Mouse (Mus musculus) 3134 (cell line): Measurements from ENCODE around the gene Pard3b.
A peak's percentile ranks its signal among the peaks of the same experiment; 100 is the strongest.
"Not testable (repeated sequence)": the region's sequence is repeated elsewhere in the genome, so short reads cannot be mapped to it uniquely, and the experiment has no call there.

Source experiments
- DNase-seq: peaks from one replicate; pipeline ENCODE4 v3.0.0-alpha.2; 2011; ENCODE audit warnings: low spot score; ENCODE audit not compliant: insufficient read length; ENCODE audit errors: extremely low read depth

Gene Pard3b

DNA sequence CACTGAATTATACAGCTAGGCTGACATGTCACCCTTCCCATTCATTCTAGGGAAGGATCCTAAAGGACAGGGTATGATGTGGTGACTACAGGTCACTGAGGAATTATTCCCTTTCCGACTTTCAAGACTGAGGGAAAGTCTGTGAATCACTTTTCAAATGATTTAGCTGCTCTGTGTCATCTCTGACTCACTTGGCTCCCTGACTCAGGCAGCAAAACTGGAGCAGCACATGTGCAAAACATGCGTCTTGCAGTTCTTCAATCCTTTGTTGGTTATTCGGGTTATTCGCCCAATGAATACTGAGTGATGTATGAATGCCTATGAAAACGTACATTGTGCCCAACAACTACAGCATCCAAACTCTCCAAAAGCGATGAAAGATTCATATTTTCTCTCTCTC, 912.9 kb downstream of the Pard3b start:
- DNase-seq: peak; percentile 71

DNA sequence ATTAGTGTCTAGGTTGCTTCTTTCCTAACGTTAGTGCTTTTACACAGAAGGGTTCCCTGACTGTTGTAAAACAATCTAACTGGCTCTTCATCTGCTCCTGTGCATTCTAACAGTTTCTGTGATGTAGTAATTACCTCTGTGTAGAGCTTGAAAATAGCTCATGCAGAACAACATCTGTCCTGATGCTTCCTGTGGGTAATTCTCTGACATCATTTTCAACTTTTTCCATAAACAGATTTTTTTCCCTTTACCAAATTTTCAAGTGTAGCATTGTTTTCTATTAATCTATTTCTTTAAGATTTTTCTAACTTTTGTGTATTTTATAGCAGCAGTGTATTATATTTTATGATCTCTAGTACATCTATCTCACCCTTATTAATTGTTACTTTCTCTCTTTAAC, 917.2 kb downstream of the Pard3b start:
- DNase-seq: no peak

DNA sequence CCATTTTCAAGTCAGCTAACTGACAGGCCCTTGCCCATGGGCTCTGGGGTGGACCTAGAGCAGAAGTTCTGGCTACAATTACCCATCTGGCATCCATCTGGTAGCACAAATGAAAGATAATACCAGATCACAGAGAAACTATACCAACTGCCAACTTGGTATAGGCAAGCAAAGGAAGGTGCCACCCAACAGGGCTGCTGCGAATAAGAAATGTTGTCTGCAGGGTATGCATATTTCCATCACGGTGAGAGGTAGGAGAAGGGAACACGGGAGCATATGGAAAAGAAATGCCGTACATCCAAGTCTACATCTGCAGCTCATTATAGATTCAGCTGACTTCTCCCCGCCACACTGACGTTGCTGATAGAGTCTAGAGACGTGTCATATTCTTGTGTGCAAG, 924.4 kb downstream of the Pard3b start:
- no peak for DNase-seq

DNA sequence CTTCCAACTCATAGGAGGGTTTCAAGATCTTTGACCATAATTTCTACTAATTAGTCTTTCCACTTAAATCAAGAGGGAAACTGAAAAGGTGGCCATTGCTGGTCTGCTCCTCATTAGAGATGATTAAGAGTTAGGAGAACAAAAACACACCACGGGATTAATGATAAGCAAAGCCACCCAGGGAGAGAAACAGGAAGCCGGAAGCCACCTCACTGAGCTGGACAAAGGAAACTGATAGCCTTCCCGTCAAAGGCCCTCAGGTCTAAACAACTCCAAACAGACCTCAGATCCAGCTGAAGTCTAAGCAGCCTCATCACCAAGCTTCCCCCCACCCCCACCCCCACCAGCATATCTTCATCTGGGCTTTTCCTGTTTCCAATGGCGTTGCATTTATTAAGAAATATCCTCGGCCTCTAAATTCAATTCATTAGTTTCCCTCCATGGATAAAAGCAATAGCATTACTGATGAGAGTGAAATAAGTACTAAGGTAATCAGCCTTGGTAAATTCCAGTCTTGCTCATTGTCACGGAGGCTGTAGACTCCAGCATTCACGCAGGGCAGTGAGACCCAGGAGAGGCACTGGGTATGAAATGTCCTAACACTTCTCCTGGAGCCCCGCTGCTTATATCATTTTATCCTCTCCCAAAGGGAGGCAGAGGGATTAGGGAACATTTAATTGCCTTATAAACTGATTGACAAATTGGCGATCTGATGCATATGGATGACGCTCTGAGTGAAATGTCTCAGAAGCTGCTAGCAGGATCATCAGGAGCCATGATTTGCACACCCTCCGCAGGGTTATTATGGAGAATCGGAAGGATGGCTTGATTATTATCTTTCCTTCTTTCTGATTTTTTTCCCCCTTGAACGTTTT, 925.9 kb downstream of the Pard3b start:
- DNase-seq: no peak

DNA sequence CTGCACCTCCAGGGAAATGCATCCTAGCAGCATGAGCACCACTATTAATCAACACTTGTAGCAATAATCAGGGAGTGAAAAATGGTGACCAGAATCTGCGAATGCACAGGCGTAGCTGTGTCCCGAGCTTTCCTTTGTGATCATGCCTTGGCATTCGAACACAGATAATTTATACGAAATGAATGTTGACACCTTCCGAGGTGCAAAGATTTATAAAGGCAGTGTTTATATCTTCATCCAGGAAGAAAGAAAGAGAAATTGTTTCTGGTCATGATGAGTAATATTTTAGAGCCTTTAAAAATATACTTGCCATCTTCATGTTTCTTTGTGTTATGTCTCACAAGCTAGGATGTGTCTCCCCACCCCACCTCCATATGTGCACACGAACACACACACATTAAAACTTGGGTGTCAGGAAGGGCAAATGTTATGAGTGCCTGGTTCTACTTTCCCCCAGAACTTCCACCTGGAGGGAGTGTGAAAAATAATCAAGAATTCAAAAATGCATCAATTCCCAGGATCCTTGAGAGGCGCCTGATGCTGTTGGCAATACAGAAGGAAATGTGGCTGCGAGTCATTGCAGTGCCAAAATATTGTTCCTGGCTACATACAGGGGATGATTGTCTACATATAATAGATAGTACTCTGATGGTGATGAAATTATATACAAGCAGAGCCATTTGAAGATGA, 926.6 kb downstream of the Pard3b start:
- no peak for DNase-seq

DNA sequence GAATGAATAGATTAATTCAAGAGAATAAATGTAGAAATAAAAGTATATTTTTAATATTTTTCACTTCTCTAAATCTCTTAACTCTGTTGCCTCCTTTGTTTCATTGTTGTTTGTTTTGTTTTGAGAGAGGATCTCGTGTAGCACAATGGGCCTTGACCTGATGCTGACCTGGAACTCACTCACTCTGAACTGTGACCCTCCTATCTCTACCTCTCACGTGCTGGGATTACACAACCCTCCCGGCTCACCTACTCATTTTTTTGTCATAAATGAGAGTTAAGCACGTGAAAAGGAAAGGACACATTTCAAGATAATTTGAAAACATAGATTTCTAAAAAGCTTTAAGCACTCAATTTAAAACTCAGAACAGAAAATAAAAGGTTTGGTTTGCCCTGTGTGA, 928.0 kb downstream of the Pard3b start:
- DNase-seq: no peak

DNA sequence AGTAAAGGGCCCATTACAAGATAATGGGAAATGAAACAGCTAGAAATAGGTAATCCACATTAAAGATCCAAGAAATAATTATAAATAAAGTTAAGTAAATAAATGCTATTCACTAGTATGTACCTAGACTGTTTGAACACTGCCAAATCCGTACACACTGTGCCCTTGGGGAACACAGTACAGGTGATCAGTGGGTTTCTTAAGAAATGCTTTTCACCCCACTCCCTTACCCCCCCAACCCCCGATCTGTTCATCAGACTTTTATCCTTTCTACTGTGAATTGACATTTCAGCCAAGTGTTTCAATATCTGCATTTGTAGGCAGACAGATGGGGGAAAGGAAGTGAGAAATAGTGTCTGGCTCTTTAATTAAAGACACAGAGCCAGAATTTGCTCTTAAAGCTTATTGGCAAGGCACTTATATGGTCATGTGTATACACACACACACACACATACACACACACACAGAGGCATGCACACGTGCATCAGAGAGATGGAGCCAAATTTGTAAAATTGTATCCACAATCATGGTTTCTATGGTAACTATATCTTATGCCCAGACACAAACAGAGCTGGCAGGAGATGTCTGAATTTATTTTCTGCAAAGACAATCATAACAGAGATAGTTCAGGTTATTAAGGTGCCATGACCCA, 938.4 kb downstream of the Pard3b start:
- DNase-seq: no peak

DNA sequence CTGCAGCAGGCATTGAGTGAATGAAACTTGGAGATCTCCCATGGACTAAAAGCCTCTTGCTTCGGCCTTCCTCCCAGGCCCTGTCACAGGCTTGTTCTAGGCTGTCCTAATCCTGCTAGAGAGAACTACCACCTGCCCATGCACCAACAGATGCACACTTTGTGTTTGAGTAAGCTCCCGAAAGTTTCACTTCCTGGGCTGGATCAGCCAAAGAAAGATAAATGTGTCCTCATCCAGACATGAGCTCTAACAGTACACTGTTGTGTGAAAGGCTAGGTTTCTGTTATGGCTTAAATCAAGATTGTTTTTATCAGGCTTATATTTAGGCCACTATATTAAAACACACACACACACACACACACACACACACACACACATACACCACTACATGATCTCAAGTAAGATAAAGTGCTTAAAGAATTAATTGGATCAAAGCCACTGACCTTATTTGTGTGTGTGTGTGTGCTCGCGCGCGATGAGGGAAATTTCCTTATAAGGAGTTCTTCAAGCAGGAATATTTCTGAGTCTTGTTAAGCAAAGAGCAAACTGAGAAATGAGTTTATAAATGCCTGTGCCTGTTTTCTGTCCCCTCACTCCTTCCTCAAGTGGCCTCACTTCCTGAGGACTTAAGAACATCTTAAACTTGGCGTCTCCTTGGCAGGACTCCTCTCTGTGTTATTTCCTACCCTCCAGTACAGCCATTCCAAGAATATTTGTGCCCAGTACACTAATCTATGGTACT, 940.6 kb downstream of the Pard3b start:
- no peak for DNase-seq

DNA sequence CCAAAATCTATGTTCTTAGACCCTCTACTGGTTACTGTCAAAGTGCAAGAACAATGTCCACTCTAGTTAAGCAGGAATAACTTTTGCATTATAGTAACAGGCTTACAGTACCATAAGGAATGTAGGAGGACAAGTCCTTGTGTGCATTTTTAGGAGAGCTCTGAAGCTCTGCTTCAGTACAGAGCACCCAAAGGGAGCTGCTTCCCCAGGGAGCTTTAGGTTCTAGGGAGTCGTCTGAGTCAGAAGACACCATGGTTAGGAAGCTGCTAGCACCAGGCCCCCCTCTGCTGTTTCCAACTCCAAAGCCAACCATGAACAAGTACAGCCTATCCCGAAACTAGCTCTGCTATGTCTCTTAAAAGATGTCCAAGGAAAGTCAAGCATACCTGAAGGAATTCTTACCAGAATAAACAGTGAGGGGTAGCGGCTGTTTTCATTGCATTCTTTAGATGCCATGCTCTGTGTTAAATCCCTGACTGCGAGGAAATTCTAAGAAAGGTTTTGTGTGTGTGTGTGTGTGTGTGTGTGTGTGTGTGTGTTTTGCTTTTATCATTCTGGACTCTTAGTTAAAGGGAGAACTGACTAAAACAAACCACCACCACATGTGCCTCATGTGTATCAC, 941.8 kb downstream of the Pard3b start:
- no peak for DNase-seq

DNA sequence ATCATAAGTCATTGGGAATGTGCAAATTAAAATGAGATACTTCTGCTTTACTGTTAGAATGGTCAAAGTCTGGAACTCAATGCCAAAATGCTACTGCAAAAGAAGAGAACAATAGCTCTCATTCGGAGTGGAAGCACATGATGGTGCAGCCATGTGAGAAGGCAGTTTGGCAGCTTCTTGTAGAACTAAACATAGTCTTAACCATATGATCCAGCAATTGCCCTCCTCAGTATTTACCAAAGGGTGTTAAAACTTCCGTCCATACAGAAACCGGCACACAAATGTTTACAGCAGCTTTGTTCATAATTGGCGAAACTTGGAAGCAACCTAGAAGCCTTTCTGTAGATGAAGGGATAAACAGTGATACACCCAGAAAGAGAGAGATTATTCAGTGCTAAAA, 943.9 kb downstream of the Pard3b start:
- no peak for DNase-seq

DNA sequence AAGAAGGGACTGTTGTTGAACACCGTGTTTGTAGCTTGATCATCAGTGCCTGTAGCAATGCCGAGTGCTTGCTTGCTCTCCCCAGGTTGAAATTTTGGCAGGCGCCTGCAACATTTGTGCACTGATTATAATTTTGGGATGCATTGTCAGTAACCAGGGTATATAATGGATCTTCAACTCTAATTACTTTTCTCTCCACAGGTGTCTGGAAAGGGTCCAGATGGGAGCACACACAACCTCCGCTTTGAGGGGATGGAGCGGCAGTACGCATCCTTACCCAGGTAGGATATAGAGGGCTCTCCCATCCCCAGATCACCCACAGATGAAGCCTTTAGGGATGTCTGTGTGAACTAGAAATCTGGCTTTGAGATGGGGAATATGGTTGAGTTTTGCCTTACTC, 948.9 kb downstream of the Pard3b start:
- DNase-seq: no peak

DNA sequence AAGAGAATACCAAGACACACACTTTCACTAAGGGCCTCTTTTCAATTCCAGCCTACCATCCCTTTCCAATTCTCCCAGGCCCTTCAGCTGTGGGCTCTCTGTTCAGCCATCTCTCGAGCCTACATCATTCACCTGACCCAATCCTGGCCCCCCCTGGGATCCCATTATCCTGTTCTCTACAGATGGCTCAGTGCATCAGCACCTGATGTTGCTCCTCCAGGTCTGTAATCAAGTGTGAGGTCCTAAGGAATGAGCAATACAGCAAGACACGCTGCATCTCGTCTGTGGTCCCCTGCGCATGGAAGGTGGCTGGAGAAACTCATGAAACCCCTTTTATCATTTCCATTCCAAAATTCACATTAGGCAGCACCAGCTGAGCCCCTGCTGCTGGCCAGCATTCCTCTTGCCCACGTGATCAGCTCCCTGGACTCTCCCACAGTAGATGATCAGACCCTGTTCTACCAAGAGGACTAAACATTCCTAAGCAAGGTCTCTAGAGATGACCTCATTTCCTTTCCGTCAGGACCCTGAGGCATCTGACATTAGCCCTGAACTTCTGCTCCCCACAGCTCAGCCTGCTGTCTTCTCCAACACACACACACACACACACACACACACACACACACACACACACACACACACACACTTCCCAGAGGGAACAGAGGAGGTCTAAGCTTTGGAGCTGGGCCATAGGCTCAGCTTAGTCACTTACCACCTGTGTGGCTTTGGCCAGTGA, 952.8 kb downstream of the Pard3b start:
- no peak for DNase-seq

DNA sequence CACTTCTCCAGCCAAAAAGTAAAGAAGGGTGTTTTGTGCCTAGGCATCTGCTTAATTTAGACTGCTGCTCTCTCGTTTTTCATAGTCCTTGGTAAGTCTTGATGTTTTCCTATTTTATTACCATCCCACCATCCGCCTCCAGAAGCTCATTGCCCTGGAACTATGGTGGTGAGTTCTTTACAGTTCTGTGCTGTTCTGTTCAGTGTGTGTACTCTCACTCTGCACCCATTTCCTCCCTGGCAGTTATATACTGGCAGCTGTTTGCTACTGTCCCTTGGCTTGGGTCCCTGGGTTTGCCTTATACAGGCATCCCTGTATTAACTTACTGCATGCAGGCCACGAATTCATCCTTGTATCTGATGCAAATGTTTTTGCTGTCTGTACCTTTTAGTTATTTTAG, 956.8 kb downstream of the Pard3b start:
- no peak for DNase-seq

DNA sequence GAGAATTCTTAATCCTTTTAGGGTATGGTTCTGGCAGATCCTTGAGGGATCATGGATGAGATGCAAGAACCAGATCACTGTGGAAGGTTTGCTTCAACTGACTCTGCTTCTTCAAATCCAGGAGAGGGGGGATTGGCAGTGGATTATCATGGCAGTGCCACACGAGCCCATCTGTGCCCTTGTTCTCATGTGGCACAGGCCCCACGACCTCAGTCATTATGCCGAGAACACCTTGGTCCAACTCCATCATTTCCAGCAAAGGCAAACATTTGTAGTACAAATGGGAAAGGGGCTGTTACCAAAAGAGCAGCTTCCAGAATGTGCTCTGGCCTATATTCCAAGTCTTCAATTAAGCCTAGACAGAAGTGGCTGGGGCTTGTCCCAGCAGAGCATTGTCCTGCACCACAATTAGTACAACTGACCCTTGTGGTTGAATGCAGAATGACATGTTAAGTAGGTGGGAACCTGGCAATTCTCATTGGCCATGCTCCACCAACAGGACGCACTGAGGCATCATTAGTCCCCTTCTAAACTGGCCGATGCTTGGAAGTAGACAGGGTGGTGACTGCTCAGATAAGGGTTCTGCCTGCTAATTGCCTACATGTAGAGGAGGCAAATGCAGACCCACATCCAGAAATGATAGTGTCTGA, 959.3 kb downstream of the Pard3b start:
- no peak for DNase-seq

DNA sequence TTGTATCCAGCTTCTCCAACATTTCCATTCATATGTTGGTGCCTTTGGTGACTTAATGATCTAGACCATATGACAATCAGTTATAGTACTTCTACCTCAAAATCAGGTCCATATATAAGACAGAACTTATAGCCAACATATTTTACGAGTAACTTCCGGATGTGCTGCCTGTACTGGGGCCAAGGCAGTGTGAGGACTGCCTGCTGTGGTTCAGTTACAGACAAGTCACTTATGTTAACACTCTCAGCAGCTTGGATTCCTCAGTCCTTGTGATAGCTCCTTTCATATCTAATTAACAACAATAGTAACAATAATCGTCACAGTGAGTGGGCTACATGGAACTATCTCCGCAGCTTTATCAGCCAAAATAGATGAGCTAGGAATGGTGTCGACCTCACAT, 959.9 kb downstream of the Pard3b start:
- no peak for DNase-seq

DNA sequence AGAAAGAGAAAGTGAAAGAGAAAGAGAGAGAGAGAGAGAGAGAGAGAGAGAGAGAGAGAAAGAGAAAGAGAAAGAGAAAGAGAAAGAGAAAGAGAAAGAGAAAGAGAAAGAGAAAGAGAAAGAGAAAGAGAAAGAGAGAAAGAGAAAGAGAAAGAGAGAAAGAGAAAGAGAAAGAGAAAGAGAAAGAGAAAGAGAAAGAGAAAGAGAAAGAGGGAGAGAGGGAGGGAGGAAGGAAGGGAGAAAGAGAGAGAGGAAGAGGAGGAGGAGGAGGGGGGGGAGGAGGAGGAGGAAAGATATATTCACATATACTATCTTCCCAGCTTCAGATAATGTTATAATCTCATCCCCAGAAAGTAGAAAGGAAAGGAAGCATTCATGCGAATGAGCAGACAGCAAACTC, 966.0 kb downstream of the Pard3b start:
- DNase-seq: not testable (repeated sequence)

DNA sequence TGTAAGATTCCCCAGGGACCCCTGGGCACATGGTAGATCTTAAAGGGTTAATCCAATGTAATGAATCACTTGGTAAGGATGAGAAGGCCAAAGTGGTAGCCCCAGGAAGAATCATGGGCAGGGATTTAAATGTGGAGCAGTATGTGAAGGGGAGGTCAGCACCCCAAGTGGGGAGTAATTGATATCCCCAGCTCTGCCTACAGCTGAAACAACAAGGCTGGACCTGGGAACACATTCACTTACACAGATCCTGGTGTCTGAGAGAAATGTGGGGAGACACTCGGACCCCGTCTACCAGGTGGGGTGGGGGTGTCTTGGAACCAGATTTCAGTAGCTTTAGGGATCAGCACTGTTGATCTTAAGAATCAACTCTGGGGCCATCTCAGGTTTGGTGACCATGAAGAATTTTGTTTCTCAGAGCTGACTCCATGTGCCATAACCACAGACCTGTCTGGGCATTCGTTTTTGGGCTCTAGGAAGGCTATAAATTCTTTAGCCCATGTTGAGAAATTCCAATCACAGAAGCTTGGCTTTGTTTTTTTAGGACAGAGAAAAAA, 979.6 kb downstream of the Pard3b start:
- DNase-seq: no peak

DNA sequence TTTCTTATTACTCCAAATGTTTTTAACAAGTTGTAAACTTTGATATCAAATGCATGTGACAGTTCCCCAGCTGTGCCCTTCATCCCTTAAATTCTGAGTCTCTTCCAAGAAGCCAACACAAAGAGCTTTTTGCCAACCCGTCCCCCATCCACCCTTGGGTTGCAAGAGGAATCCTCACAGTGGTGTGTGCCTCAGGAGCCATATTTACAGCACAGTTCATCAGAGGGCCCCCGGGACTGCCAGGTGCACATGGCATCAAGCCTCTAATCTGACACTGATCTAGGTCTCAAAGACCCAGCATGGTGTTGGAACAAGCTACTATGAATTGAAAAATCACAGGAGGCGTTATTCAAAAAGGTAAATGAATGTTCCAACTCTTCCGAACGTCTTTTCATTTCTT, 980.8 kb downstream of the Pard3b start:
- no peak for DNase-seq

DNA sequence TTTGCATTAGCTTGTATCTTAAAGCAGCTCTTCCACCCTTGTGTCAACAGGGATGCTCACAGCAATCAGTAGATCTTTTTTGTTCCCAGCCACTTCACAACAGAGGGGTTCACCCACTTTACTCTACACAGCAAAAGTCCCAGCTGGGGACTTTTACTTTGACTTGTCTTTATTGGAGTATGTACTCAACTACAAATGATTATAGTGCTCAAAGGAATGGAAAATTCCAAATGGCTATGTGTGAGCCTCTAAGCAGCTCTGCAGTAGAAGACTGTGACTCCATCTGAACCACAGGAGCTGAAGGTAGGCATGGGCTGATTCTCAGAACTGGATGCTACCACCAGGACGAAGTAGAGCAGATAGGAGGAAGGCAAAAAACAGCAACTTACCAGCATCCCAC, 983.8 kb downstream of the Pard3b start:
- no peak for DNase-seq
